Mouse (Mus musculus) small intestine, adult 2 months (tissue): ENCODE data around the gene Cecr2.

Source experiments
- CTCF ChIP-seq: fragments of 200-500 bp; IDR thresholded peaks from 2 replicates; pipeline ENCODE4 v1.5.1; 2012; ENCODE audit warnings: low read depth, mild to moderate bottlenecking, control low read depth, inconsistent platforms, low read length, moderate library complexity, mixed read lengths; ENCODE audit not compliant: insufficient replicate concordance, insufficient read length; ENCODE audit errors: extremely low read depth
- POLR2A ChIP-seq: fragments of 200-500 bp; IDR thresholded peaks from 2 replicates; pipeline ENCODE4 v1.6.1; 2012; ENCODE audit warnings: low read depth, mild to moderate bottlenecking, control low read depth, inconsistent platforms, low read length, moderate library complexity

- TF ChIP-seq CTCF (no peak), POLR2A (no peak)
Measured at GRCm38 (mm10) chr6:120743130-120743529, 77.0 kb downstream of the Cecr2 start.
